Mouse (Mus musculus) lung, embryonic 16.5 days (tissue): ENCODE measurements around the gene Oosp2. TPM values are rescaled to one million over a fixed set of nuclear protein-coding genes. Genes with fewer than 3 reads are reported as not detected.
A peak's percentile ranks its signal among the peaks of the same experiment; 100 is the strongest.

Source experiments
- ATAC-seq: fragments of 200-750 bp; cut with Nextera tagmentation; 2 replicates; pipeline ENCODE4 v1.8.0; 2017; ENCODE audit warnings: low read depth, mild to moderate bottlenecking, moderate library complexity
- H3K27ac ChIP-seq: fragments of 300-500 bp; sonication (generic); 2 replicates; pipeline ENCODE4 v1.5.1; 2014; ENCODE audit warnings: mild to moderate bottlenecking, control low read depth, low read length
- H3K27me3 ChIP-seq: fragments of 300-500 bp; sonication (generic); 2 replicates; pipeline ENCODE4 v1.6.1; 2014; ENCODE audit warnings: low read depth, low read length, mixed read lengths; ENCODE audit not compliant: control insufficient read depth, insufficient read depth
- H3K36me3 ChIP-seq: fragments of 300-500 bp; sonication (generic); 2 replicates; pipeline ENCODE4 v1.6.1; 2014; ENCODE audit warnings: low read length; ENCODE audit not compliant: control insufficient read depth, insufficient read depth
- H3K4me1 ChIP-seq: fragments of 300-500 bp; sonication (generic); replicated peaks from 2 replicates; pipeline ENCODE4 v1.6.1; 2014; ENCODE audit warnings: low read length, mixed read lengths; ENCODE audit not compliant: control insufficient read depth, insufficient read depth
- H3K4me2 ChIP-seq: fragments of 300-500 bp; sonication (generic); 2 replicates; pipeline ENCODE4 v1.6.1; 2014; ENCODE audit warnings: low read depth, low read length, control low read depth
- H3K4me3 ChIP-seq: fragments of 300-500 bp; sonication (generic); 2 replicates; pipeline ENCODE4 v1.5.1; 2014; ENCODE audit warnings: mild to moderate bottlenecking, low read length, control low read depth
- H3K9ac ChIP-seq: fragments of 300-500 bp; sonication (generic); 2 replicates; pipeline ENCODE4 v1.6.1; 2014; ENCODE audit warnings: low read length, control low read depth
- H3K9me3 ChIP-seq: fragments of 300-500 bp; sonication (generic); 2 replicates; pipeline ENCODE4 v1.6.1; 2016; ENCODE audit warnings: low read length; ENCODE audit not compliant: control insufficient read depth
- WGBS: fragments of 180-500 bp; shearing (Covaris S2); extraction: QIAGEN DNeasy Blood & Tissue Kit; methylation state at CpG from one replicate; pipeline ENCODE4 v1.1.7; 2014; 5-methylcytosine and 5-hydroxymethylcytosine counted together
- polyA plus RNA-seq: library from polyadenylated mRNA; unstranded; fragments of >200 nt; fragmentation: Nextera tagmentation; extraction: Ambion mirVana; gene quantifications from 2 replicates; pipeline ENCODE4 v1.2.1, GENCODE M21; 2015

The Oosp2 gene
- polyA plus RNA-seq, 1 experiment from 2014 or later, result not detected

GRCm38 (mm10) chr19:11613084-11613483 is 47.3 kb downstream of the Oosp2 start:
- no peaks in the 10 kb centered on the region for H3K27me3 ChIP-seq
- no peak overlapping the region for H3K4me3 ChIP-seq
- WGBS, result 85% methylated on average over 1 of the region's 1 CpGs
- H3K27ac ChIP-seq, result no peak overlapping the region
- no peak overlapping the region for H3K9ac ChIP-seq
- ATAC-seq, result no peak
- no peak overlapping the region for H3K4me2 ChIP-seq
- peaks cover 5% of the 10 kb centered on the region; the same call in 1 of the 2 replicates for H3K4me1 ChIP-seq
- no peaks in the 10 kb centered on the region for H3K9me3 ChIP-seq
- H3K36me3 ChIP-seq, result no peaks in the 10 kb centered on the region

GRCm38 (mm10) chr19:11612293-11612692 is 48.1 kb downstream of the Oosp2 start:
- WGBS, result 25% methylated on average over 2 of the region's 2 CpGs
- Histone ChIP-seq H3K27ac (no peak overlapping the region), H3K9me3 (no peaks in the 10 kb centered on the region), H3K4me1 (peaks cover 5% of the 10 kb centered on the region; the same call in 1 of the 2 replicates), H3K9ac (no peak overlapping the region), H3K4me3 (no peak overlapping the region), H3K27me3 (no peaks in the 10 kb centered on the region), H3K36me3 (no peaks in the 10 kb centered on the region), H3K4me2 (no peak overlapping the region)
- ATAC-seq, result no peak

GRCm38 (mm10) chr19:11611541-11611945 is 48.8 kb downstream of the Oosp2 start:
- Histone ChIP-seq H3K4me1 (peaks cover 5% of the 10 kb centered on the region; the same call in 1 of the 2 replicates), H3K9ac (no peak overlapping the region), H3K4me2 (no peak overlapping the region), H3K27me3 (no peaks in the 10 kb centered on the region), H3K36me3 (no peaks in the 10 kb centered on the region), H3K9me3 (no peaks in the 10 kb centered on the region), H3K4me3 (no peak overlapping the region), H3K27ac (no peak overlapping the region)
- ATAC-seq, result peak; percentile 87
- 11% methylated on average over 6 of the region's 6 CpGs for WGBS

GRCm38 (mm10) chr19:11608172-11608571 is 52.2 kb downstream of the Oosp2 start:
- Histone ChIP-seq H3K4me1 (no peaks in the 10 kb centered on the region), H3K27me3 (no peaks in the 10 kb centered on the region), H3K4me2 (no peak overlapping the region), H3K27ac (no peak overlapping the region), H3K9ac (no peak overlapping the region), H3K4me3 (no peak overlapping the region), H3K36me3 (no peaks in the 10 kb centered on the region), H3K9me3 (no peaks in the 10 kb centered on the region)
- 13% methylated on average over 1 of the region's 1 CpGs for WGBS
- no peak for ATAC-seq

- Histone ChIP-seq H3K4me2 (no peak within 1 kb of the TSS), H3K9ac (no peak within 1 kb of the TSS), H3K36me3 (no peaks in the 10 kb centered on the region), H3K27me3 (no peaks in the 10 kb centered on the region), H3K4me3 (no peak within 1 kb of the TSS), H3K27ac (no peak within 1 kb of the TSS), H3K4me1 (no peaks in the 10 kb centered on the region), H3K9me3 (no peaks in the 10 kb centered on the region)
- ATAC-seq, result no peak
- WGBS, result 82% methylated on average over 2 of the region's 2 CpGs
Observed at GRCm38 (mm10) chr19:11604603-11605002, 55.8 kb downstream of the Oosp2 start, which contains the start of gene Ms4a6d. TSS of gene Ms4a6d (minus strand) at chr19:11604849.

- H3K4me2 ChIP-seq, result no peak overlapping the region
- H3K9me3 ChIP-seq, result no peaks in the 10 kb centered on the region
- no peaks in the 10 kb centered on the region for H3K36me3 ChIP-seq
- no peak for ATAC-seq
- H3K27ac ChIP-seq, result no peak overlapping the region
- no peaks in the 10 kb centered on the region for H3K27me3 ChIP-seq
- no peak overlapping the region for H3K9ac ChIP-seq
- 92% methylated on average over 2 of the region's 2 CpGs for WGBS
- H3K4me3 ChIP-seq, result no peak overlapping the region
- H3K4me1 ChIP-seq, result no peaks in the 10 kb centered on the region
Observed at GRCm38 (mm10) chr19:11602026-11602425, 58.3 kb downstream of the Oosp2 start.

GRCm38 (mm10) chr19:11601349-11601748 is 59.0 kb downstream of the Oosp2 start:
- Histone ChIP-seq H3K9ac (no peak overlapping the region), H3K27me3 (no peaks in the 10 kb centered on the region), H3K36me3 (no peaks in the 10 kb centered on the region), H3K4me2 (no peak overlapping the region), H3K27ac (no peak overlapping the region), H3K9me3 (no peaks in the 10 kb centered on the region), H3K4me1 (no peaks in the 10 kb centered on the region), H3K4me3 (no peak overlapping the region)
- ATAC-seq, result no peak
- WGBS, result 81% methylated on average over 3 of the region's 3 CpGs

Other genes starting within 250 kb of the Oosp2 start
- gene Ms4a4b, start 217.0 kb downstream of the Oosp2 start, polyA plus RNA-seq, result 0.30 and 0.38 TPM in 2 replicates
- 7.4 and 8.3 TPM in 2 replicates for gene Ms4a6c, start 191.2 kb downstream of the Oosp2 start, polyA plus RNA-seq
- not detected in 2 replicates for gene Gm8369, start 174.6 kb downstream of the Oosp2 start, polyA plus RNA-seq
- 5.5 and 5.6 TPM in 2 replicates for gene Ms4a6b, start 144.0 kb downstream of the Oosp2 start, polyA plus RNA-seq
- 2.1 and 2.7 TPM in 2 replicates for gene Ms4a4d, start 123.8 kb downstream of the Oosp2 start, polyA plus RNA-seq
- 5.7 and 6.8 TPM in 2 replicates for gene Ms4a6d, start 55.7 kb downstream of the Oosp2 start, polyA plus RNA-seq
- 0.20 and 0.35 TPM in 2 replicates for gene Ms4a2, start 36.8 kb downstream of the Oosp2 start, polyA plus RNA-seq
- 0.23 TPM in 1 of 2 replicates, not detected in the other for gene Ms4a3, start 19.7 kb downstream of the Oosp2 start, polyA plus RNA-seq
- not detected in 2 replicates for gene Oosp1, start 30.6 kb upstream of the Oosp2 start, polyA plus RNA-seq
- gene Oosp3, start 36.5 kb upstream of the Oosp2 start, polyA plus RNA-seq, result not detected in 2 replicates
- 0.70 and 1.3 TPM in 2 replicates for gene Gif, start 87.0 kb upstream of the Oosp2 start, polyA plus RNA-seq
- gene Mrpl16, start 109.8 kb upstream of the Oosp2 start, polyA plus RNA-seq, result 36.2 and 40.4 TPM in 2 replicates
- 17.6 and 19.3 TPM in 2 replicates for gene Stx3, start 158.8 kb upstream of the Oosp2 start, polyA plus RNA-seq
- not detected in 2 replicates for gene Olfr1417, start 178.7 kb upstream of the Oosp2 start, polyA plus RNA-seq
- gene Olfr1418, start 200.5 kb upstream of the Oosp2 start, polyA plus RNA-seq, result not detected in 2 replicates
- gene Olfr1419, start 214.5 kb upstream of the Oosp2 start, polyA plus RNA-seq, result not detected in 2 replicates
- 0.05 TPM in 1 of 2 replicates, not detected in the other for gene Olfr1420, start 226.0 kb upstream of the Oosp2 start, polyA plus RNA-seq